Comparison of ENCODE assay signal across 1 mouse cellular context in the genomic region with DNA sequence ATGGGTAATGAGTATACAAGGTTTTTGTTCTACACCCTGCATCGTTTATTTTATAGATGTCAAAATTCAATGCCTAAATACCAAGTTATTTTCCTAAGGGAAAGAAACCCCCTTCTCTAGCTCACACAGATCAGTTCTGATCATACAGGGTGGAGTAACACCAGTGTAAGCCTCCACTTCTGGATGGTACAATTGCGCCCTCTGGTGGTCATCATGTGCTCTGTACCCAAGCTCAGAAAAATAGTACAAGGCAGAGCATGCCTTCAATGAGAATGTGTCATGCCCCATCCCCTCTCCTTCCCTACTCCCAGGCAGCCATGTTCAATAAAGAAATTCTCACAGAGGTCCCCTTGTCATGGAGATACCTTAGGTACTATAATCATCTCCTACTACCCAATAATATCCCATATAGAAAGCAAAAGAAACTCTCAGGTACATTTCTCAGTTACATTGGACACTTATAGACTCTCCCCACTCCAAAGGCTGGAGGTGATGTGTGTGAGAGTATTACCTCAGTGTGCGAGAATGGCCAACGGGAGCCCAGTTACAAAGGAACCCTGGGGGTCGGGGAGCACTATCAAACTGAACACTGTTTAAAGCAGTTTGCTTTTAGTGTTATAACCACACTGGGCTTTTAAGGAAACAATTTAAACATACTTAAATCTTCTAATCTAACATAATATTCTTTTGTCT.
A peak's percentile ranks its signal among the peaks of the same experiment; 100 is the strongest.
TF ChIP-seq lines count a peak whose summit lies in the region.

No protein-coding gene starts in this region.

TF ChIP-seq in CH12.LX, 34 proteins besides CTCF, POLR2A, EP300 and RAD21 (continued from another document):
- TF ChIP-seq SMC3 (IDR thresholded peaks at IDR 0.05; ENCODE audit: low read depth, low read length): peak; percentile 97
- 0 out of 2 replicates have a peak, but pooled peaks have one; percentile 38 for TF ChIP-seq MAX (IDR thresholded peaks at IDR 0.05; ENCODE audit: low read length)
- no peak for TF ChIP-seq KAT2A (IDR thresholded peaks at IDR 0.05; ENCODE audit: insufficient replicate concordance, low read length)
- no peak for TF ChIP-seq CHD1 (IDR thresholded peaks at IDR 0.05; ENCODE audit: low read depth, low read length)
- TF ChIP-seq MYC (IDR thresholded peaks at IDR 0.05; ENCODE audit: low read depth, low read length): peak; percentile 61; the same call in 1 of the 2 replicates
- no peak for TF ChIP-seq MEF2A (IDR thresholded peaks at IDR 0.05; ENCODE audit: borderline replicate concordance, low read depth, low read length)
- TF ChIP-seq PAX5 (IDR thresholded peaks at IDR 0.05; ENCODE audit: low read length): no peak
- TF ChIP-seq ETS1 (conservative IDR thresholded peaks at IDR 0.05; ENCODE audit: low read depth, low read length): no peak
- TF ChIP-seq IRF4 (IDR thresholded peaks at IDR 0.05; ENCODE audit: low read depth, low read length): no peak
- TF ChIP-seq MAZ (IDR thresholded peaks at IDR 0.05; ENCODE audit: low read depth, low read length): no peak
- TF ChIP-seq BHLHE40 (IDR thresholded peaks at IDR 0.05; ENCODE audit: low read depth, low read length): no peak
- no peak for TF ChIP-seq MXI1 (IDR thresholded peaks at IDR 0.05; ENCODE audit: low read depth, low read length)
- TF ChIP-seq NRF1 (IDR thresholded peaks at IDR 0.05; ENCODE audit: low read depth, low read length): no peak
- TF ChIP-seq SIN3A (IDR thresholded peaks at IDR 0.05; ENCODE audit: low read length): no peak
- TF ChIP-seq RCOR1 (conservative IDR thresholded peaks at IDR 0.05; ENCODE audit: low read depth, low read length): no peak
